Mouse (Mus musculus) lung, adult 2 months (tissue): ENCODE data around the gene Cfap20. TPM values are rescaled to one million over a fixed set of nuclear protein-coding genes. Genes with fewer than 3 reads are reported as not detected.
"Not testable (repeated sequence)": the region's sequence is repeated elsewhere in the genome, so short reads cannot be mapped to it uniquely, and the experiment has no call there.

Experiments
- DNase-seq: peaks from one replicate; pipeline ENCODE4 v3.0.0; 2022
- H3K4me1 ChIP-seq: fragments of 200-500 bp; 2 replicates; pipeline ENCODE4 v1.6.1; 2011; ENCODE audit warnings: low read length; ENCODE audit not compliant: control insufficient read depth, insufficient read depth
- H3K4me3 ChIP-seq: fragments of 200-500 bp; replicated peaks from 2 replicates; pipeline ENCODE3; 2011; ENCODE audit warnings: low read depth, mild to moderate bottlenecking, control low read depth, low read length; ENCODE audit errors: extremely low read depth
- CTCF ChIP-seq: fragments of 200-500 bp; IDR thresholded peaks from 2 replicates; pipeline ENCODE4 v1.5.1; 2011; ENCODE audit warnings: mild to moderate bottlenecking, low read length, control low read depth; ENCODE audit not compliant: insufficient read depth
- POLR2A ChIP-seq: fragments of 200-500 bp; IDR thresholded peaks from 2 replicates; pipeline ENCODE4 v1.6.1; 2011; ENCODE audit warnings: low read depth, mild to moderate bottlenecking, control low read depth, low read length, borderline replicate concordance; ENCODE audit errors: extremely low read depth
- WGBS: fragments of 180-500 bp; shearing (Covaris S2); methylation state at CpG from one replicate; pipeline ENCODE4 v1.1.7; 2018; 5-methylcytosine and 5-hydroxymethylcytosine counted together
- polyA plus RNA-seq: library from polyadenylated mRNA; depleted of rRNA; stranded (reverse); fragments of >200 nt; gene quantifications from 2 replicates; pipeline ENCODE4 v1.2.3, GENCODE M21; 2012

Gene Cfap20
- polyA plus RNA-seq, 1 experiment = 66.0 TPM

- Histone ChIP-seq H3K4me3 (no peak overlapping the region), H3K4me1 (peaks cover 21% of the 10 kb centered on the region)
- DNase-seq = no peak
- 49% methylated on average over 7 of the region's 7 CpGs for WGBS
- no peak for TF ChIP-seq POLR2A
- TF ChIP-seq CTCF = no peak
These were observed 43.6 kb downstream of the Cfap20 start for GRCm38 (mm10) chr8:95391101-95391500.

- Histone ChIP-seq H3K4me3 (no peak overlapping the region), H3K4me1 (peaks cover 21% of the 10 kb centered on the region)
- no peak for DNase-seq
- TF ChIP-seq CTCF (no peak), POLR2A (no peak)
- 35% methylated on average over 4 of the region's 4 CpGs for WGBS
These were observed 44.4 kb downstream of the Cfap20 start for GRCm38 (mm10) chr8:95390312-95390711.

DNA sequence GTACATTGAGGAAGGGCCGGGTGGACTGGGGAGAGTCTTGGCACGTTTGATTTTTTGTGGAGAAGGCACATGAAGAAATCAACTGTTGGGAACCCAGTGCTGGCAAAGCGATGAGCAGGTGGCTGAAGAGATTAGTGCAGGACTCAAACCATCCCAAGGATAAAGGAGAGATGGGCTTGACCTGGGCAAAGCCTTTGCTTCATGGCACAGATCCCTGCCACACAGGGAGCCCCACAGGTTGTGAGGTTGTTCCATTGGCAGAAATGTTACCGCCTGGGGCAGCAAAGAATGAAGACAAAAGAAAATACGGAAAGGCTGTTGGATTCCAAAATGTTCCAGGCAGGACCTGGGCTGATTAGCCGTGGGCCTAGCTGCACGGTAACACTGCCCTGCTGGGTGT, 46.7 kb downstream of the Cfap20 start:
- 70% methylated on average over 7 of the region's 7 CpGs for WGBS
- no peak for DNase-seq
- Histone ChIP-seq H3K4me1 (peaks cover 13% of the 10 kb centered on the region), H3K4me3 (no peak overlapping the region)
- TF ChIP-seq POLR2A (no peak), CTCF (no peak)

DNA sequence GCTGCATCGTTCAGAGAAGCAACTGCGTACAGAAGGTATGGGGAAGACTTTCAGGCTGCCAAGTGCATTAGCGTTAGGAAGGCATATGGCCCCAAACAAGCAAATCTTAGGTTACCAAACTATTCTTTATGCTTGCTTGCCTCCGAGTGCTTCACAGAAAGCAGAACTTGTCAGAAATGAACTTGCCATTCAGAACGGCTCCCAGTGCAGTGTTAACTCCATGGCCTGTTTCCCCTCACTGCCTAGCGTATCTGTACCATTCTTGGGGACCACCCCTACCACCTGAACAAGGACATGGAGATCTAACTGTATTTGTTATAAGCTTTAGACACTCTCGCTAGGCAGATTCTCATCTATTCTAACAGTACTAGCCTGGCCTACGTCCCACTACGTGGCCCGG, 47.4 kb downstream of the Cfap20 start:
- TF ChIP-seq POLR2A (no peak), CTCF (no peak)
- Histone ChIP-seq H3K4me1 (peaks cover 7% of the 10 kb centered on the region), H3K4me3 (no peak overlapping the region)
- no peak for DNase-seq
- WGBS = 88% methylated on average over 10 of the region's 10 CpGs

GRCm38 (mm10) chr8:95386037-95386436, 48.6 kb downstream of the Cfap20 start:
- Histone ChIP-seq H3K4me1 (no peaks in the 10 kb centered on the region; the same call in 1 of the 2 replicates), H3K4me3 (no peak overlapping the region)
- 68% methylated on average over 5 of the region's 5 CpGs for WGBS
- no peak for DNase-seq
- TF ChIP-seq POLR2A = no peak
- TF ChIP-seq CTCF = no peak

- no peak overlapping the region for H3K4me3 ChIP-seq
- H3K4me1 ChIP-seq = no peaks in the 10 kb centered on the region
- 59% methylated on average over 3 of the region's 3 CpGs for WGBS
- no peak for DNase-seq
- TF ChIP-seq POLR2A (no peak), CTCF (no peak)
These were observed 50.2 kb downstream of the Cfap20 start for GRCm38 (mm10) chr8:95384501-95384900.

DNA sequence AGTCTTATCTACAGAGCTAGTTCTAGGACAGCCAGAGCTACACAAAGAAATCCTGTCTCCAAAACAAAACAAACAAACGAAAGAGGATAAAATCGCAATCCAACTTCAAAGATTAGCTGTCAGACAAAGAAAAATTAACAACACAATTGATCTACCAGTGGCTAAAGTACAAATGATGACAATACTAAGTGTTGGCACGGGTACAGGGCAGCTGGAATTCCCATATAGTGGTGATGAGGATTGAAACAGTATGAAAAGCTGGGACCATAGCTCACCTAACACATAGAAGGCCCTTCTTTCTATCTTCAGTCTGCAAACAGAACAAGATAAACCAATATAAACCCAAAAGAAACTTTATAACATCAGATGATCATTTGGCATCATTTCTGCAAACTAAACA, 53.1 kb downstream of the Cfap20 start:
- 37% methylated on average over 3 of the region's 3 CpGs for WGBS
- Histone ChIP-seq H3K4me1 (peaks cover 9% of the 10 kb centered on the region), H3K4me3 (no peak overlapping the region)
- TF ChIP-seq POLR2A (no peak), CTCF (no peak)
- no peak for DNase-seq

GRCm38 (mm10) chr8:95380953-95381352, 53.7 kb downstream of the Cfap20 start:
- peaks cover 10% of the 10 kb centered on the region for H3K4me1 ChIP-seq
- DNase-seq = no peak
- no peak overlapping the region for H3K4me3 ChIP-seq
- TF ChIP-seq CTCF (no peak), POLR2A (no peak)

DNA sequence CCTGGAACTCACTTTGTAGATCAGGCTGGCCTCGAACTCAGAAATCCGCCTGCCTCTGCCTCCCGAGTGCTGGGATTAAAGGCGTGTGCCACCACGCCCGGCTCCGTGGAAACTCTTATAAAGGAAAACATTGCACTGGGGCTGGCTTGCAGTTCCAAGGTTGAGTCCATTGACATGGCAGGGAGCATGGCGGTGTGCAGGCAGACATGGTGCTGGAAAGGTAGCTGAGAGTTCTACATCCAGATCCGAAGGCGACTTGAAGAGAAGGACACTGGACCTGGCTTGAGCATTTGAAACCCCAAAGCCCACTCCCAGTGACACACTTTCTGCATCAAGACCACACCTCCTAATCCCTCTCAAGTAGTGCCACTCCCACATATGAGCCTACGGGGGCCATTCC, 55.7 kb downstream of the Cfap20 start:
- 95% methylated on average over 11 of the region's 11 CpGs for WGBS
- DNase-seq = not testable (repeated sequence)

DNA sequence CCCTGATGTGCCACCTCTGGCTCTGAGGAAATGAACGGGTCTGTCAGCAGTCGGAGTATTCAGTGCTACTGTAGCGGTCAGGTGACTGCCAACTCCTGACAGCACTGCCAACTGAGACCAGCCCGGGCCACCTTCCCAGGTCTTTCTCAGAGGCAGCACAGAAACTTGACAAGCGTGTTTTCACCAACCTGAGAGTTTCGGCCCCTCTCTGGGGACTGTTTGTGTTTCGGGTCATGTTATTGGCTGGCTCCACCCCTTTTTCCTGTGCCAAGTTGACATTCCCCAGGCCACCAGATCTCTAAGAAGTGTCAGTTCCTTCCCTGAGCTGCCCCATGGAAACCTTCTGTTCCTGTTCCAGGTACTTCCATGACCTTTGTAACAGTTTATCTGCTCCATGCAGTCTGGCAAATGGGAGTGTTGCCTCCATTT, 56.8 kb downstream of the Cfap20 start:
- peaks cover 17% of the 10 kb centered on the region for H3K4me1 ChIP-seq
- TF ChIP-seq CTCF (no peak), POLR2A (peak; percentile 67; the same call in 1 of the 2 replicates)
- no peak overlapping the region for H3K4me3 ChIP-seq
- 18% methylated on average over 7 of the region's 7 CpGs for WGBS
- peak; percentile 72 for DNase-seq

More for the DNA sequence above, 55.7 kb downstream of the Cfap20 start:
- not testable (repeated sequence) for H3K4me3 ChIP-seq
- peaks cover 12% of the 10 kb centered on the region for H3K4me1 ChIP-seq
